Mouse (Mus musculus) liver (tissue): ENCODE measurements around the gene Krtap4-6.
"Not testable (repeated sequence)": the region's sequence is repeated elsewhere in the genome, so short reads cannot be mapped to it uniquely, and the experiment has no call there.

Source experiments
- DNase-seq: peaks from one replicate; pipeline ENCODE4 v3.0.0-alpha.2; 2020; ENCODE audit warnings: mixed read lengths

Krtap4-6 gene

GRCm38 (mm10) chr11:99665860-99666259 is at the start of gene Krtap4-6:
TSS of gene Krtap4-6 (minus strand) at chr11:99665960.
- DNase-seq = no peak

GRCm38 (mm10) chr11:99690463-99690862 is 24.7 kb upstream of the Krtap4-6 start, which contains the start of gene Gm14190:
TSS of gene Gm14190 (minus strand) at chr11:99690740.
- no peak for DNase-seq

- not testable (repeated sequence) for DNase-seq
These were observed 19.5 kb upstream of the Krtap4-6 start for GRCm38 (mm10) chr11:99685235-99685634.

- no peak for DNase-seq
These were observed 17.7 kb upstream of the Krtap4-6 start for GRCm38 (mm10) chr11:99683481-99683880.

- no peak for DNase-seq
These were observed 3.0 kb downstream of the Krtap4-6 start for GRCm38 (mm10) chr11:99662802-99663201.

GRCm38 (mm10) chr11:99659256-99659655 is 6.5 kb downstream of the Krtap4-6 start:
- no peak for DNase-seq

GRCm38 (mm10) chr11:99658467-99659010 is 7.2 kb downstream of the Krtap4-6 start, which contains the start of gene Gm11563:
TSS of gene Gm11563 (minus strand) at chr11:99658960.
- DNase-seq = not testable (repeated sequence)

- no peak for DNase-seq
These were observed 8.7 kb downstream of the Krtap4-6 start for GRCm38 (mm10) chr11:99657051-99657450.

- no peak for DNase-seq
These were observed 15.6 kb downstream of the Krtap4-6 start, which contains the start of gene Gm11555 for GRCm38 (mm10) chr11:99650136-99650535. TSS of gene Gm11555 (minus strand) at chr11:99650236.

GRCm38 (mm10) chr11:99646444-99646843 is 19.3 kb downstream of the Krtap4-6 start:
- DNase-seq = no peak

- no peak for DNase-seq
These were observed 21.4 kb downstream of the Krtap4-6 start for GRCm38 (mm10) chr11:99644351-99644750.

- not testable (repeated sequence) for DNase-seq
These were observed 22.1 kb downstream of the Krtap4-6 start, which contains the start of gene Krtap4-7 for GRCm38 (mm10) chr11:99643635-99644139. TSS of gene Krtap4-7 (minus strand) at chr11:99644089.

GRCm38 (mm10) chr11:99640926-99641325 is 24.8 kb downstream of the Krtap4-6 start:
- no peak for DNase-seq

GRCm38 (mm10) chr11:99637086-99637485 is 28.7 kb downstream of the Krtap4-6 start:
- DNase-seq = no peak

- DNase-seq = no peak
These were observed 31.1 kb downstream of the Krtap4-6 start, which contains the start of gene Krtap4-2 for GRCm38 (mm10) chr11:99634653-99635134. TSS of gene Krtap4-2 (minus strand) at chr11:99635084.

- DNase-seq = no peak
These were observed 32.5 kb downstream of the Krtap4-6 start for GRCm38 (mm10) chr11:99633293-99633692.

- DNase-seq = no peak
These were observed 34.9 kb downstream of the Krtap4-6 start for GRCm38 (mm10) chr11:99630890-99631289.

GRCm38 (mm10) chr11:99628138-99628537 is 37.6 kb downstream of the Krtap4-6 start, which contains the start of gene Krtap4-1:
TSS of gene Krtap4-1 (minus strand) at chr11:99628238.
- no peak for DNase-seq

- no peak for DNase-seq
These were observed 45.4 kb downstream of the Krtap4-6 start, which contains the start of gene Gm11562 for GRCm38 (mm10) chr11:99620335-99620734. TSS of gene Gm11562 (minus strand) at chr11:99620435.
